Mouse (Mus musculus): Measurements from ENCODE around the gene Ttc7. TPM values are rescaled to one million over a fixed set of nuclear protein-coding genes. Genes with fewer than 3 reads are reported as not detected.

The Ttc7 gene
- polyA plus RNA-seq (2012; rRNA removed) = 88.6 and 234 TPM in 2 replicates

- H3K4me1 ChIP-seq (ENCODE audit: control insufficient read depth, insufficient read depth, insufficient read length) = peaks cover 29% of the 10 kb centered on the region; the same call in 1 of the 2 replicates
- H3K36me3 ChIP-seq (ENCODE audit: control insufficient read depth, insufficient read depth, low read length) = no peaks in the 10 kb centered on the region
- no peaks in the 10 kb centered on the region for H3K27me3 ChIP-seq (ENCODE audit: control insufficient read depth, insufficient read depth, low read length)
- WGBS = under 1% methylated on average over 38 of the region's 38 CpGs
- H3K4me3 ChIP-seq (ENCODE audit: extremely low read depth, insufficient read depth, insufficient read length) = peak within 1 kb of the TSS; percentile 90
- peak within 1 kb of the TSS; percentile 94 for H3K27ac ChIP-seq (ENCODE audit: insufficient read depth, low read length)
- peak; percentile 83 to 99 for DNase-seq (ENCODE audit: low read depth in 1 of 2, low spot score in 2 of 2)
- TF ChIP-seq CTCF (IDR thresholded peaks at IDR 0.05; ENCODE audit: extremely low read depth, insufficient read depth, insufficient read length, insufficient replicate concordance) (no peak), POLR2A (IDR thresholded peaks at IDR 0.05; ENCODE audit: low read depth, low read length) (peak; percentile 92)
These were observed at the start of gene Ttc7 for GRCm38 (mm10) chr17:87282706-87283053. TSS of gene Ttc7 (plus strand) at chr17:87282886.

- WGBS = 89% methylated on average over 6 of the region's 6 CpGs
- no peaks in the 10 kb centered on the region for H3K36me3 ChIP-seq (ENCODE audit: control insufficient read depth, insufficient read depth, low read length)
- H3K4me1 ChIP-seq (ENCODE audit: control insufficient read depth, insufficient read depth, insufficient read length) = no peaks in the 10 kb centered on the region
- no peak for TF ChIP-seq CTCF (IDR thresholded peaks at IDR 0.05; ENCODE audit: extremely low read depth, insufficient read depth, insufficient read length, insufficient replicate concordance)
- TF ChIP-seq POLR2A (IDR thresholded peaks at IDR 0.05; ENCODE audit: low read depth, low read length) = no peak
- no peak for DNase-seq (ENCODE audit: low read depth in 1 of 2, low spot score in 2 of 2)
- H3K27me3 ChIP-seq (ENCODE audit: control insufficient read depth, insufficient read depth, low read length) = no peaks in the 10 kb centered on the region
- no peak overlapping the region for H3K4me3 ChIP-seq (ENCODE audit: extremely low read depth, insufficient read depth, insufficient read length)
- H3K27ac ChIP-seq (ENCODE audit: insufficient read depth, low read length) = no peak overlapping the region
These were observed 47.7 kb upstream of the Ttc7 start for GRCm38 (mm10) chr17:87235019-87235418.

DNA sequence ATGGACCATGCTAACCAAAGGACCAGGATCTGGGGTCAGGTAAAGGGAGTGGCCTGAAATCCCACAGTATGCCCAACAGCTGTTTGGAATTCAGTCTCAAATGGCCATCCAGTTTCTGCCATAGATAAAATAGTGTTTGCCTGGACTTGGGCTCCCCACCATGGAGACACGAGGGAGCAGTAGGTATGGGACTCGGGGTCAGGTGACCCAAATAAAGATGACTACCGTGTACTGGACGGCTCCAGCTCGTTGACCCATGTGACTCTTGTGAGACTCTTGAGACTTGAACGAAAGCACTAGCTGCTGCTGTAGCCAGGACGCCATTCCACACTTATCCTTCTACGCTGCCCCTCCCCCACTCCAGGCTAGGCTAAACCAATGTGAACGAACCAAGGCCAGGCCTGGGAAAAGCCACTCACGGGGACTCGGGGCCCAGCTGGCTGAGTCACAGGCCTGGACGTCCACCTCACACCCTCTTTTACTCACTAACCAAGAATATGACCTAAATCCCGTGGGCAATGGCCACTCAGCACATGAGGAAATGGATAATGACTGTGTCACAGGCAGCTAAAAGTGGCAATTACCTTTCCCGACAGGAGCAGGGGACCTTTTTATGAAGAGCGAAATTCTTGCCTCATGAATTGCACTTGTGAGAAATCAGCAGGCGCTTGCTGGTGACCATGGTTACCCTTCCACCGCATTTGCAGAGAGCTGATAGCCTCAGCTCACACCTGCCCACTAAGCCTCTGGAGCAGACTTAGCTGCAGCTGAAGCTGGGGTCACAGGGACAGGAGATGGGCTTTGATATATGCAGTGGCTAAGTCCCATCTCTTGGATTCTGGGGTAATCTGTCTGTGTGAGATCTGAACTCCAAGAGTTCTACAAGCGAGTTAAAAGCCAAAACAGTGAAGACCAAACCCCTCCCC is 45.7 kb upstream of the Ttc7 start:
- Histone ChIP-seq H3K4me1 (ENCODE audit: control insufficient read depth, insufficient read depth, insufficient read length) (no peaks in the 10 kb centered on the region), H3K4me3 (ENCODE audit: extremely low read depth, insufficient read depth, insufficient read length) (no peak overlapping the region), H3K27me3 (ENCODE audit: control insufficient read depth, insufficient read depth, low read length) (no peaks in the 10 kb centered on the region), H3K36me3 (ENCODE audit: control insufficient read depth, insufficient read depth, low read length) (no peaks in the 10 kb centered on the region), H3K27ac (ENCODE audit: insufficient read depth, low read length) (no peak overlapping the region)
- DNase-seq (ENCODE audit: low read depth in 1 of 2, low spot score in 2 of 2) = no peak
- no peak for TF ChIP-seq POLR2A (IDR thresholded peaks at IDR 0.05; ENCODE audit: low read depth, low read length)
- whole genome bisulfite sequencing = 87% methylated on average over 18 of the region's 18 CpGs

DNA sequence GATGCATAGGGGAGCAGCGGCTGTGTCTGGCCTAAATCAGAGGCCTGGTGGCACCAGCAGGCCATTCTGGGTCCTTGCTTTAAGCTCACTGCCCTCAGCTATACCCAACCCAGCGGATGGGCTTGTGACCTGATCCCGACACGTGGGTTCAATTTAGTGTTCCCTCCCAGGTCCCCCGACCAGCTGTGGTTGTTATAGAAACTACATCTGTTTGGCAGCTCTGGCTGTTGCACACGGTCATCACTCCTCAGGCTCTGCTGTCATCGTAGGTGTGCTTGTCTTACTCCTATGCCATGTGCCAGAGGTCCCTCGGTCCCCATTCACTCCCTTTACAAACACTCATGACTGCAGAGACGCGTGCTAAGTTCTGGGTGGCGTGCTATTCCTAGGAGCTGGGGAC is 44.9 kb upstream of the Ttc7 start:
- Histone ChIP-seq H3K4me3 (ENCODE audit: extremely low read depth, insufficient read depth, insufficient read length) (no peak overlapping the region), H3K27me3 (ENCODE audit: control insufficient read depth, insufficient read depth, low read length) (no peaks in the 10 kb centered on the region), H3K27ac (ENCODE audit: insufficient read depth, low read length) (no peak overlapping the region), H3K4me1 (ENCODE audit: control insufficient read depth, insufficient read depth, insufficient read length) (no peaks in the 10 kb centered on the region), H3K36me3 (ENCODE audit: control insufficient read depth, insufficient read depth, low read length) (no peaks in the 10 kb centered on the region)
- DNase-seq (ENCODE audit: low read depth in 1 of 2, low spot score in 2 of 2) = no peak
- 94% methylated on average over 11 of the region's 11 CpGs for WGBS
- TF ChIP-seq CTCF (IDR thresholded peaks at IDR 0.05; ENCODE audit: extremely low read depth, insufficient read depth, insufficient read length, insufficient replicate concordance) (no peak), POLR2A (IDR thresholded peaks at IDR 0.05; ENCODE audit: low read depth, low read length) (no peak)

GRCm38 (mm10) chr17:87246103-87246502 is 36.6 kb upstream of the Ttc7 start:
- Histone ChIP-seq H3K4me3 (ENCODE audit: extremely low read depth, insufficient read depth, insufficient read length) (no peak overlapping the region), H3K27me3 (ENCODE audit: control insufficient read depth, insufficient read depth, low read length) (no peaks in the 10 kb centered on the region), H3K4me1 (ENCODE audit: control insufficient read depth, insufficient read depth, insufficient read length) (peaks cover 7% of the 10 kb centered on the region; the same call in 1 of the 2 replicates), H3K27ac (ENCODE audit: insufficient read depth, low read length) (no peak overlapping the region), H3K36me3 (ENCODE audit: control insufficient read depth, insufficient read depth, low read length) (no peaks in the 10 kb centered on the region)
- WGBS = 68% methylated on average over 9 of the region's 9 CpGs
- no peak for DNase-seq (ENCODE audit: low read depth in 1 of 2, low spot score in 2 of 2)
- TF ChIP-seq POLR2A (IDR thresholded peaks at IDR 0.05; ENCODE audit: low read depth, low read length) (no peak), CTCF (IDR thresholded peaks at IDR 0.05; ENCODE audit: extremely low read depth, insufficient read depth, insufficient read length, insufficient replicate concordance) (no peak)

DNA sequence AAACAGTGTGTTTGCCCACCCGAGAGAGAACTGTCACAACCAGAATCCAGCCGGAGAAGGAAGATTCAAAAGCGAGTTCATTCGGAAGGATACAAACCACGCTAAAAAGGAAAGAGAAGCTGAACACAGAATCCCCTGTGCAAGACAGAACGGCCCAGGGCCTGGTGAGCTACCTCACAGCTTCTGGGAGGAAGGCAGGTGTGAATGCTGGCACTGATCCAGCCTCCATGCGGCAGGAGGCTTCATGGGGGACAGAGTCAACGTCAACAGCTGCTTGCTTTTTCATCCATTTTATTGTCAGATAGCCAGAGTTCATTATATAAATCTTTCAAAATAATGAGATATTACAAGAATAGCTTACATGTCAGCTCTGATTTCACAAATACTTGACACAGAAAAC is 28.3 kb upstream of the Ttc7 start:
- Histone ChIP-seq H3K27me3 (ENCODE audit: control insufficient read depth, insufficient read depth, low read length) (no peaks in the 10 kb centered on the region), H3K4me3 (ENCODE audit: extremely low read depth, insufficient read depth, insufficient read length) (no peak overlapping the region), H3K36me3 (ENCODE audit: control insufficient read depth, insufficient read depth, low read length) (peaks cover 26% of the 10 kb centered on the region), H3K4me1 (ENCODE audit: control insufficient read depth, insufficient read depth, insufficient read length) (no peaks in the 10 kb centered on the region), H3K27ac (ENCODE audit: insufficient read depth, low read length) (no peak overlapping the region)
- TF ChIP-seq POLR2A (IDR thresholded peaks at IDR 0.05; ENCODE audit: low read depth, low read length) (no peak), CTCF (IDR thresholded peaks at IDR 0.05; ENCODE audit: extremely low read depth, insufficient read depth, insufficient read length, insufficient replicate concordance) (no peak)
- DNase-seq (ENCODE audit: low read depth in 1 of 2, low spot score in 2 of 2) = no peak
- 81% methylated on average over 8 of the region's 8 CpGs for WGBS

- Histone ChIP-seq H3K4me1 (ENCODE audit: control insufficient read depth, insufficient read depth, insufficient read length) (no peaks in the 10 kb centered on the region), H3K27ac (ENCODE audit: insufficient read depth, low read length) (no peak overlapping the region), H3K4me3 (ENCODE audit: extremely low read depth, insufficient read depth, insufficient read length) (no peak overlapping the region), H3K27me3 (ENCODE audit: control insufficient read depth, insufficient read depth, low read length) (no peaks in the 10 kb centered on the region), H3K36me3 (ENCODE audit: control insufficient read depth, insufficient read depth, low read length) (peaks cover 26% of the 10 kb centered on the region)
- TF ChIP-seq CTCF (IDR thresholded peaks at IDR 0.05; ENCODE audit: extremely low read depth, insufficient read depth, insufficient read length, insufficient replicate concordance) (no peak), POLR2A (IDR thresholded peaks at IDR 0.05; ENCODE audit: low read depth, low read length) (no peak)
- DNase-seq (ENCODE audit: low read depth in 1 of 2, low spot score in 2 of 2) = no peak
- 56% methylated on average over 16 of the region's 16 CpGs for WGBS
These were observed 27.0 kb upstream of the Ttc7 start for GRCm38 (mm10) chr17:87255672-87256071.
